Mouse (Mus musculus) liver, embryonic 11.5 days (tissue): ENCODE results near the gene Acot6. TPM values are rescaled to one million over a fixed set of nuclear protein-coding genes. Genes with fewer than 3 reads are reported as not detected.
"Not testable (repeated sequence)": the region's sequence is repeated elsewhere in the genome, so short reads cannot be mapped to it uniquely, and the experiment has no call there.

ENCODE experiments used
- ATAC-seq: fragments of 200-750 bp; cut with Nextera tagmentation; replicated peaks from 2 replicates; pipeline ENCODE4 v1.8.0; 2017; ENCODE audit warnings: moderate number of reproducible peaks, mild to moderate bottlenecking, moderate TSS enrichment, moderate library complexity; ENCODE audit not compliant: low FRiP score
- DNase-seq: peaks from one replicate; pipeline ENCODE4 v3.0.0-alpha.2; 2017; ENCODE audit warnings: low spot score
- H3K27ac ChIP-seq: fragments of 300-500 bp; sonication (generic); 2 replicates; pipeline ENCODE4 v1.5.1; 2014; ENCODE audit warnings: mild to moderate bottlenecking, low read depth, low read length, control low read depth
- H3K27me3 ChIP-seq: fragments of 300-500 bp; sonication (generic); replicated peaks from 2 replicates; pipeline ENCODE4 v1.6.1; 2014; ENCODE audit warnings: low read length, mixed read lengths; ENCODE audit not compliant: control insufficient read depth, insufficient read depth
- H3K36me3 ChIP-seq: fragments of 300-500 bp; sonication (generic); 2 replicates; pipeline ENCODE4 v1.6.1; 2014; ENCODE audit warnings: mild to moderate bottlenecking, low read length, moderate library complexity, mixed read lengths; ENCODE audit not compliant: control insufficient read depth, insufficient read depth
- H3K4me1 ChIP-seq: fragments of 300-500 bp; sonication (generic); replicated peaks from 2 replicates; pipeline ENCODE4 v1.6.1; 2014; ENCODE audit warnings: low read length, mixed read lengths; ENCODE audit not compliant: control insufficient read depth, insufficient read depth
- H3K4me2 ChIP-seq: fragments of 300-500 bp; sonication (generic); 2 replicates; pipeline ENCODE4 v1.6.1; 2014; ENCODE audit warnings: mild to moderate bottlenecking, control low read depth, moderate library complexity
- H3K4me3 ChIP-seq: fragments of 300-500 bp; sonication (generic); 2 replicates; pipeline ENCODE4 v1.5.1; 2014; ENCODE audit warnings: low read depth, low read length, control low read depth
- H3K9ac ChIP-seq: fragments of 300-500 bp; sonication (generic); 2 replicates; pipeline ENCODE4 v1.6.1; 2014; ENCODE audit warnings: low read depth, low read length, control low read depth
- H3K9me3 ChIP-seq: fragments of 300-500 bp; sonication (generic); 2 replicates; pipeline ENCODE4 v1.6.1; 2016; ENCODE audit warnings: low read length, inconsistent platforms, mixed read lengths; ENCODE audit not compliant: control insufficient read depth
- WGBS: fragments of 180-500 bp; shearing (Covaris S2); extraction: QIAGEN DNeasy Blood & Tissue Kit; methylation state at CpG from one replicate; pipeline ENCODE4 v1.1.7; 2014; 5-methylcytosine and 5-hydroxymethylcytosine counted together
- polyA plus RNA-seq: library from polyadenylated mRNA; unstranded; fragments of >200 nt; fragmentation: Nextera tagmentation; extraction: Ambion mirVana; gene quantifications from 2 replicates; pipeline ENCODE4 v1.2.1, GENCODE M21; 2014

Gene Acot6
- 1.0 and 1.4 TPM in 2 replicates for polyA plus RNA-seq

DNA sequence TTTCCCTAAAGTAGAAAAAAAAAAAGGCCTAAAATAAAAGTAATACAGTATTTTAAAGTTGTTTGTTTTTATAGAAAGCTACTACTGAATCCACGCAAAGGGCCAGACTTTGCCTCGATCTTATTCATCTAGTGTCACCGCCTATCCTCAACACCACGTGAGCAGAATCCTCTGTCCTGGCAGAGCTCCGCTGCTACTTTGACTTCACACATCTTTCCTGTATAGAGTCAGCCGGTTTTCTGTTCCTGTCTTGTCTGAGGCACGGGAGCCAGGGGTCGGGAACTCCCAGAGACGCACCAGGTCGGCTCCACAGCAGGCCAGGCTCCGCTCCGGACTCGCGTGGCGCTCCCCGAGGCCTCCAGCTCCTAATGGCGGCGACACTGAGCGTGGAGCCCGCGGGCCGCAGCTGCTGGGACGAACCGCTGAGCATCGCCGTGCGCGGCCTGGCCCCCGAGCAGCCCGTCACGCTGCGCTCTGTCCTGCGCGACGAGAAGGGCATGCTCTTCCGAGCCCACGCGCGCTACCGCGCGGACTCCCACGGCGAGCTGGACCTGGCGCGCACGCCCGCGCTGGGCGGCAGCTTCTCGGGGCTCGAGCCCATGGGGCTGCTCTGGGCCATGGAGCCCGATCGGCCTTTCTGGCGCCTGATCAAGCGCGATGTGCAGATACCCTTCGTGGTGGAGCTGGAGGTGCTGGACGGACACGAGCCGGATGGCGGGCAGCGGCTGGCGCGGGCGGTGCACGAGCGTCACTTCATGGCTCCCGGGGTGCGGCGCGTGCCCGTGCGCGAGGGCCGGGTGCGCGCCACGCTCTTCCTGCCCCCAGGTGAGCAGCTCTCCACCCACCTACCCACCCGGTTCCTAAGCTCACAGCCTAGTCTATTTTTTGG, at the start of gene Acot6:
Gene Acot6, plus strand, starts transcription at position 51 of the 889 bp plus-strand sequence.
- H3K36me3 ChIP-seq, H3K27ac ChIP-seq, H3K4me1 ChIP-seq, H3K27me3 ChIP-seq, H3K9me3 ChIP-seq: not testable (repeated sequence)
- under 1% methylated on average over 76 of the region's 80 CpGs for WGBS
- Histone ChIP-seq H3K4me2 (peak within 1 kb of the TSS; percentile 91), H3K9ac (peak within 1 kb of the TSS; percentile 72), H3K4me3 (peak within 1 kb of the TSS; percentile 59)
- peak; percentile 57 for ATAC-seq
- DNase-seq, result peak; percentile 57

DNA sequence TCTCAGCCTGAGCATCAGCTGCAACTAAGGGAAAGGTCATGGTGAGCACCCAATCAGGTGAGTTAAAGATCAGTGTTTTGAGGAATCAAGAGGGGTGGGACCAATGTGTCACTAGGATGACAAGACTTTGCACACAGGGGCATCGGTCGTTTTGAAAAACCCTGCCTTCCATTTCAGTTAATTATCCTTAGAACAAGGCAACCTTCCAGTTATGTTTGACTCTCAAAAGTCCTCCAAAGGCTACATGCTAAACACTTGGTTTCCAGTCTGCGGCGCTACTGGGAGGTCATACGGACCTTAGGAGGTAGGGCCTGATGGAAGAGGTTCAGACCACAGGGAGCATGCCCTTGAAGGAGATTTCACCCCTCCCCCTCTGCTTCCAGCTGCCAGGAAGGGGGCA, 49.7 kb upstream of the Acot6 start:
- H3K4me3 ChIP-seq, H3K27ac ChIP-seq, H3K4me1 ChIP-seq, H3K9ac ChIP-seq, H3K4me2 ChIP-seq, H3K36me3 ChIP-seq, ATAC-seq, H3K9me3 ChIP-seq: not testable (repeated sequence)
- H3K27me3 ChIP-seq, result peaks cover 23% of the 10 kb centered on the region
- DNase-seq, result peak; percentile 26
- WGBS, result 81% methylated on average over 5 of the region's 5 CpGs

DNA sequence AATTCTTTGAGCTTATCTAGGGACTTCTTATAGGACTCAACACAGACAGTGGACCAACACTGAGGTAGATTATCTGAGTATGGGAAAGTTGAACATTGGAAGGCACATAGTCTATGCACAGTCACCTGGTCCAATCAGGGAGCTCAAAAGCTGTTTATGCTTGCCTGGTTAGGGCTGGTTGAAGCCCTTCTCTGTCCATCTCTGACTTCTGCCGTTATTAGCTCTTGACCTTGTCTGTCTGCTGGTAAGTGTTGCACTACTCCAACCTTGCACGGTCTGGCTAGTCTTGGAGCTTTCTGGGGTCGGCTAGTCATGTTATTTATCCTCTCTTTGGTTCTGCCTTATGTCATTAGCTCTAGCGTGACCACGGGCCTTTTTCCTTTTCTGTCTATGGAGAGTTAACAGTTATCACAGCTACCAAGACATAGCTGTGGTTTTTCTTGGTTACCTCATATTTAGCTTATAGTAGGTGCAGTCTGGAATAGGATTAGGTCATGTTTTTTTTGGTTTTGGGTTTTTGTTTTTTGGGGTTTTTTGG, 48.4 kb upstream of the Acot6 start, which contains the start of gene Acot3:
Gene Acot3, plus strand, starts transcription at position 208 of the 538 bp plus-strand sequence.
- Histone ChIP-seq H3K36me3 (no peaks in the 10 kb centered on the region), H3K27ac (0 out of 2 replicates have a peak within 1 kb of the TSS, but pooled peaks have one; percentile 21), H3K9me3 (peaks cover 5% of the 10 kb centered on the region; the same call in 1 of the 2 replicates), H3K4me1 (no peaks in the 10 kb centered on the region), H3K27me3 (peaks cover 23% of the 10 kb centered on the region), H3K4me2 (peak within 1 kb of the TSS; percentile 73; the same call in 1 of the 2 replicates), H3K4me3 (peak within 1 kb of the TSS; percentile 49), H3K9ac (no peak within 1 kb of the TSS)
- peak; percentile 30 for DNase-seq
- 46% methylated on average over 5 of the region's 5 CpGs for WGBS
- no peak for ATAC-seq

DNA sequence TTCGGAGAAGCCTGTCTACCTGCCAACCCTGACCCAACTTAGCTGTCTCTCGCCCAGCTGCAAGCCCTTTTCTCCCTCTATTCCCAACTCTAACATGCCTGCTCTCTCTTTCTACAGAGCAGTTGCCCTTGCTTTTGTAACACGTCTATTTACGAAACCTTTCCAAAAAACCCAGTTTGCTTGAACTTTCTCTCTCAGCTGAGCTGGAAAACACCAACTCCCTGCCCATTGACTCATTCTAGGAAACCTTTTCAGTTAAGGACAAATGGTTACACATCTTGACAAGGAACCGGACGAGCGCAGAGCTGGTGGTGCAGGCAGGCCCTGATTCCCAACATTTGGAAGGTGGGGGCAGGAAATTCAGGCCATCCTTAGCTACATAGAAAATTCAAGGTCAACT, 47.8 kb upstream of the Acot6 start:
- 72% methylated on average over 7 of the region's 7 CpGs for WGBS
- no peak for DNase-seq

DNA sequence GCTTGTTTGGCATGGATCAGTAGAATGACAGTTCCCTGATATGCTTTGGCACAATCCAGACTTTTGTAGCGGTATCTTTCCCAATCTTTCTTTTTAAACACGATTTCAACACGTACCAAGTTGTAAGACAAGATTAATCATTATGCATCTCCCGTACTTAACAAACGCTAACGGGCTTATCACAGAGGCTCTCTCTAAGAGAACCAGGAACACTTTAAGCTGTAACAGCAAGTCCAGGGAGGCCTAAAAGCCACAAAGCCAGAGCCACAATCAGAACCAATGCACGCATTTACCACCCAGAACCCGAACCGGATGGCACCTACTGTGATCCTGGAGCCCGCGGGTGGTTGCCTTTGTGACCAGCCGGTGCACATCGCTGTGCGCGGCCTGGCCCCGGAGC, 47.3 kb upstream of the Acot6 start:
- Histone ChIP-seq H3K9ac (no peak overlapping the region), H3K4me2 (peak overlapping the region; percentile 73), H3K27me3 (peaks cover 23% of the 10 kb centered on the region), H3K4me3 (peak overlapping the region; percentile 49), H3K9me3 (peaks cover 4% of the 10 kb centered on the region; the same call in 1 of the 2 replicates), H3K27ac (peak overlapping the region; percentile 21; the same call in 1 of the 2 replicates), H3K36me3 (no peaks in the 10 kb centered on the region), H3K4me1 (no peaks in the 10 kb centered on the region)
- 7% methylated on average over 16 of the region's 16 CpGs for WGBS
- no peak for DNase-seq
- ATAC-seq, result no peak

More for the DNA sequence above, 47.8 kb upstream of the Acot6 start:
- Histone ChIP-seq H3K4me3 (peak overlapping the region; percentile 49), H3K9ac (no peak overlapping the region), H3K9me3 (peaks cover 5% of the 10 kb centered on the region; the same call in 1 of the 2 replicates), H3K4me2 (peak overlapping the region; percentile 73; the same call in 1 of the 2 replicates), H3K27ac (no peak overlapping the region), H3K4me1 (no peaks in the 10 kb centered on the region), H3K36me3 (no peaks in the 10 kb centered on the region), H3K27me3 (peaks cover 23% of the 10 kb centered on the region)
- ATAC-seq, result no peak

DNA sequence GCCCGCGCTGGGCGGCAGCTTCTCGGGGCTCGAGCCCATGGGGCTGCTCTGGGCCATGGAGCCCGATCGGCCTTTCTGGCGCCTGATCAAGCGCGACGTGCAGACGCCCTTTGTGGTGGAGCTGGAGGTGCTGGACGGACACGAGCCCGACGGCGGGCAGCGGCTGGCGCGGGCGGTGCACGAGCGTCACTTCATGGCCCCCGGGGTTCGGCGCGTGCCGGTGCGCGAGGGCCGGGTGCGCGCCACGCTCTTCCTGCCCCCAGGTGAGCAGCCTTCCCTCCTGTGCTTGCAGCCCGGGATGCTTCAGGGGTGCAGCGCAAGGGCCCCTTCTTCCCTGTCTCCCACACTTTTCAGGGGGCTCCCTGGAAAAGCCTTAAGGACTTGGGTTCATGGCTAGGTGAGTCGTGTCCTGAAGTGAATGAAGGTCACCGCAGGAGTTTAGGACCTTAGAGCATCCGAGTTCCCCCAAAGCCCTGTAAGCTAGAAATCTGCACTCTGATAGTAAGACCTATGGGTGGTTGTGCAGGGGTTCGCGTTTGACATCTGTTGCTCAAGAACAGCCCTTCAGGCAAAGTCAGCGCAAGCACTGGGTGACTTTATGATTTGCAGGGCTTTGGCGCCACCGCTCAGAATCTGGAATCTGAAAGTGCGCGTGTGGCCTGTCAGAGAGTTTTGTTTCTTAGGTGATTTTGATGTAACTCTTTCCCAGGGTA, 46.6 kb upstream of the Acot6 start:
- ATAC-seq, result no peak
- no peaks in the 10 kb centered on the region for H3K4me1 ChIP-seq

DNA sequence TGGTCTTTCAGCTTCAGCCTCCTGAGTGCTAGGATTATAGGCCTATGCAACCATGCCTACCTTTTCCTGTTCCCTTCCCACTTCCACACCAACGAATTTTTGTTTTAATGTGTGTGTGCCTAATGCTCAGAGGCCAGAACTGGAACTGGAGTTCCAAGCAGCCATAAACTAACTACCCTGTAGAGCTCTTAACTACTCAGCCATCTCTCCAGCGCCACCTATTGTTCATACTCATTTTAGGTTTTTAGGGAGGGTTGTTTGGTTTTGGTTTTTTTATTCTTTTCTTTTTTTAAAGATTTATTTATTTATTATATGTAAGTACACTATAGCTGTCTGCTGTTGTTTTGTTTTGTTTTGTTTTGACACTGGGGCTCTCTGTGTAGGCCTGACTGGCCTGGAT, 39.5 kb upstream of the Acot6 start:
- WGBS, result 13% methylated on average over 2 of the region's 2 CpGs
- H3K9me3 ChIP-seq, result no peaks in the 10 kb centered on the region
- H3K4me2 ChIP-seq, result no peak overlapping the region
- DNase-seq (no peak), ATAC-seq (no peak)
- no peaks in the 10 kb centered on the region for H3K27me3 ChIP-seq
- H3K4me3 ChIP-seq, result no peak overlapping the region
- no peaks in the 10 kb centered on the region for H3K4me1 ChIP-seq
- H3K27ac ChIP-seq, result no peak overlapping the region
- no peaks in the 10 kb centered on the region for H3K36me3 ChIP-seq
- H3K9ac ChIP-seq, result no peak overlapping the region

More for the DNA sequence above, 46.6 kb upstream of the Acot6 start:
- Histone ChIP-seq H3K9ac (0 out of 2 replicates have a peak overlapping the region, but pooled peaks have one; percentile 55), H3K4me2 (peak overlapping the region; percentile 73), H3K27me3 (peaks cover 23% of the 10 kb centered on the region), H3K36me3 (no peaks in the 10 kb centered on the region), H3K9me3 (no peaks in the 10 kb centered on the region), H3K4me3 (peak overlapping the region; percentile 49), H3K27ac (no peak overlapping the region; the same call in 1 of the 2 replicates)
- WGBS, result 4% methylated on average over 39 of the region's 46 CpGs
- no peak for DNase-seq

DNA sequence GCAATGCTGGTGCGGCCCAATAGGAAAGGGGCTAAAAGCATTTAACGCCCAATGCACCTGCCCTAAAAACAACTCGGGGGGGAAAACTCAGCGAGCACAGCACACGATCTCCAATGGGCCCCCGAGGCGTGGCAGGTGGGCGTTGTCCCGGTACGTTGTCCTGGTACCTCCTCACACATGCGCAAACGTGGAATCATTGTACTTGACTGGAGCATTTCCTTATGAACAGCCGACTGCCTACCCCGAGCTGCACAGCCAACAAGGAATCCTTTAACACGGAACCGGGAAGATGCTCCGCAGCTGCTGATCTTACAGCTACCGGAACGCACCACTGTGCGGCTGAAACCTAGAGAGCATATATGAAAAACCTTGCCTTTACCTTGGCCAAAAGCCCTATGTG, 38.1 kb upstream of the Acot6 start:
- Histone ChIP-seq H3K27me3 (0 out of 2 replicates have a peak, but pooled peaks cover 4% of the 10 kb centered on the region), H3K36me3 (no peaks in the 10 kb centered on the region), H3K4me3 (no peak overlapping the region), H3K9ac (no peak overlapping the region), H3K9me3 (no peaks in the 10 kb centered on the region), H3K27ac (no peak overlapping the region), H3K4me1 (no peaks in the 10 kb centered on the region), H3K4me2 (no peak overlapping the region)
- DNase-seq (no peak), ATAC-seq (no peak)
- WGBS, result 85% methylated on average over 20 of the region's 20 CpGs
